Mouse (Mus musculus): Measurements from ENCODE around the gene Cars. TPM values are rescaled to one million over a fixed set of nuclear protein-coding genes. Genes with fewer than 3 reads are reported as not detected.
"Not testable (repeated sequence)": the region's sequence is repeated elsewhere in the genome, so short reads cannot be mapped to it uniquely, and the experiment has no call there.

The Cars gene
- total RNA-seq, 2 experiments from 2014 or later = 44.1 to 45.0 TPM

- DNase-seq (ENCODE audit: low spot score in 2 of 2) = no peak
Measured at GRCm38 (mm10) chr7:143588006-143588405, 11.9 kb downstream of the Cars start.

GRCm38 (mm10) chr7:143587586-143587985 is 12.3 kb downstream of the Cars start:
- no peak for DNase-seq (ENCODE audit: low spot score in 2 of 2)

GRCm38 (mm10) chr7:143583956-143584355 is 15.9 kb downstream of the Cars start:
- peak; percentile 28 to 55 for DNase-seq (ENCODE audit: low spot score in 2 of 2)

- no peak for DNase-seq (ENCODE audit: low spot score in 2 of 2)
Measured at GRCm38 (mm10) chr7:143583025-143583424, 16.9 kb downstream of the Cars start.

GRCm38 (mm10) chr7:143575751-143576150 is 24.1 kb downstream of the Cars start:
- no peak for DNase-seq (ENCODE audit: low spot score in 2 of 2)

- no peak for DNase-seq (ENCODE audit: low spot score in 2 of 2)
Measured at GRCm38 (mm10) chr7:143565648-143566039, 34.2 kb downstream of the Cars start.

GRCm38 (mm10) chr7:143565015-143565647 is 34.8 kb downstream of the Cars start:
- no peak for DNase-seq (ENCODE audit: low spot score in 2 of 2)

- no peak for DNase-seq (ENCODE audit: low spot score in 2 of 2)
Measured at GRCm38 (mm10) chr7:143563787-143564186, 36.1 kb downstream of the Cars start.

- DNase-seq (ENCODE audit: low spot score in 2 of 2) = no peak
Measured at GRCm38 (mm10) chr7:143557616-143558015, 42.3 kb downstream of the Cars start.

- DNase-seq (ENCODE audit: low spot score in 2 of 2) = no peak
Measured at GRCm38 (mm10) chr7:143556964-143557610, 42.8 kb downstream of the Cars start.

- DNase-seq (ENCODE audit: low spot score in 2 of 2) = no peak
Measured at GRCm38 (mm10) chr7:143549588-143550220, 50.2 kb downstream of the Cars start.

GRCm38 (mm10) chr7:143548976-143549457 is 50.9 kb downstream of the Cars start, which contains the start of gene Nap1l4:
Gene Nap1l4 (minus strand): TSS chr7:143549106.
- DNase-seq (ENCODE audit: low spot score in 2 of 2) = peak; percentile 95 to 98

- peak; percentile 68 to 73 for DNase-seq (ENCODE audit: low spot score in 2 of 2)
Measured at GRCm38 (mm10) chr7:143548231-143548961, 51.5 kb downstream of the Cars start.

GRCm38 (mm10) chr7:143546554-143546953 is 53.3 kb downstream of the Cars start:
- DNase-seq (ENCODE audit: low spot score in 2 of 2) = no peak

- no peak for DNase-seq (ENCODE audit: low spot score in 2 of 2)
Measured at GRCm38 (mm10) chr7:143544368-143544767, 55.5 kb downstream of the Cars start.

- no peak for DNase-seq (ENCODE audit: low spot score in 2 of 2)
Measured at GRCm38 (mm10) chr7:143538671-143539070, 61.2 kb downstream of the Cars start.

- DNase-seq (ENCODE audit: low spot score in 2 of 2) = not testable (repeated sequence)
Measured at GRCm38 (mm10) chr7:143538229-143538628, 61.7 kb downstream of the Cars start.

GRCm38 (mm10) chr7:143536251-143536650 is 63.6 kb downstream of the Cars start:
- DNase-seq (ENCODE audit: low spot score in 2 of 2) = no peak

- no peak for DNase-seq (ENCODE audit: low spot score in 2 of 2)
Measured at GRCm38 (mm10) chr7:143533284-143533683, 66.6 kb downstream of the Cars start.

- DNase-seq (ENCODE audit: low spot score in 2 of 2) = no peak
Measured at GRCm38 (mm10) chr7:143532410-143532809, 67.5 kb downstream of the Cars start.

GRCm38 (mm10) chr7:143519333-143519732 is 80.6 kb downstream of the Cars start:
- DNase-seq (ENCODE audit: low spot score in 2 of 2) = no peak

GRCm38 (mm10) chr7:143514416-143514768 is 85.5 kb downstream of the Cars start:
- DNase-seq (ENCODE audit: low spot score in 2 of 2) = no peak

Measured in adrenal gland, postnatal 4 days (tissue).